Mouse (Mus musculus) cerebral cortex, adult 2 months (tissue): ENCODE results near the gene Mrps15.

ENCODE experiments used
- WGBS: fragments of 180-500 bp; shearing (Covaris S2); methylation state at CpG from one replicate; pipeline ENCODE4 v1.1.7; 2018; 5-methylcytosine and 5-hydroxymethylcytosine counted together

Gene Mrps15

GRCm38 (mm10) chr4:126077833-126078232 lies 31.1 kb downstream of the Mrps15 start:
- WGBS: 64% methylated on average over 6 of the region's 6 CpGs

GRCm38 (mm10) chr4:126079266-126079665 lies 32.5 kb downstream of the Mrps15 start:
- 79% methylated on average over 4 of the region's 4 CpGs for WGBS

GRCm38 (mm10) chr4:126081601-126082000 lies 34.9 kb downstream of the Mrps15 start:
- WGBS: 100% methylated on average over 1 of the region's 1 CpGs

- 92% methylated on average over 9 of the region's 9 CpGs for WGBS
Observed at GRCm38 (mm10) chr4:126083021-126083420, 36.3 kb downstream of the Mrps15 start.

- 79% methylated on average over 8 of the region's 8 CpGs for WGBS
Observed at GRCm38 (mm10) chr4:126084382-126084781, 37.7 kb downstream of the Mrps15 start.

GRCm38 (mm10) chr4:126085996-126086576 lies 39.4 kb downstream of the Mrps15 start:
- 19% methylated on average over 7 of the region's 7 CpGs for WGBS

- WGBS: 78% methylated on average over 7 of the region's 7 CpGs
Observed at GRCm38 (mm10) chr4:126090101-126090847, 43.5 kb downstream of the Mrps15 start.

GRCm38 (mm10) chr4:126090848-126091124 lies 44.1 kb downstream of the Mrps15 start:
- 84% methylated on average over 4 of the region's 4 CpGs for WGBS

GRCm38 (mm10) chr4:126091873-126092272 lies 45.1 kb downstream of the Mrps15 start:
- WGBS: 88% methylated on average over 8 of the region's 8 CpGs

- 49% methylated on average over 14 of the region's 14 CpGs for WGBS
Observed at GRCm38 (mm10) chr4:126095622-126096430, 49.1 kb downstream of the Mrps15 start.

- 2% methylated on average over 37 of the region's 37 CpGs for WGBS
Observed at GRCm38 (mm10) chr4:126096464-126097111, 49.9 kb downstream of the Mrps15 start, which contains the start of gene Lsm10. Lsm10 (plus strand) TSS chr4:126096623.

- 94% methylated on average over 20 of the region's 20 CpGs for WGBS
Observed at GRCm38 (mm10) chr4:126097711-126098253, 51.1 kb downstream of the Mrps15 start.

GRCm38 (mm10) chr4:126099365-126099764 lies 52.6 kb downstream of the Mrps15 start:
- 91% methylated on average over 3 of the region's 3 CpGs for WGBS

- 87% methylated on average over 3 of the region's 3 CpGs for WGBS
Observed at GRCm38 (mm10) chr4:126100764-126101163, 54.0 kb downstream of the Mrps15 start.

GRCm38 (mm10) chr4:126102061-126102841 lies 55.5 kb downstream of the Mrps15 start:
- WGBS: 37% methylated on average over 7 of the region's 7 CpGs

- WGBS: 0% methylated on average over 15 of the region's 15 CpGs
Observed at GRCm38 (mm10) chr4:126103057-126103581, 56.4 kb downstream of the Mrps15 start.

- 2% methylated on average over 34 of the region's 34 CpGs for WGBS
Observed at GRCm38 (mm10) chr4:126103590-126104068, 56.9 kb downstream of the Mrps15 start, which contains the start of gene Stk40. Stk40 (plus strand) TSS chr4:126103957.

GRCm38 (mm10) chr4:126104261-126105075 lies 57.7 kb downstream of the Mrps15 start:
- WGBS: 2% methylated on average over 32 of the region's 34 CpGs
